Mouse (Mus musculus) liver, embryonic 16.5 days (tissue): ENCODE measurements around the gene Hip1r. TPM values are rescaled to one million over a fixed set of nuclear protein-coding genes. Genes with fewer than 3 reads are reported as not detected.

Experiments
- ATAC-seq: fragments of 200-750 bp; cut with Nextera tagmentation; 2 replicates; pipeline ENCODE4 v1.8.0; 2017; ENCODE audit warnings: low read depth, mild to moderate bottlenecking, moderate number of reproducible peaks, moderate library complexity
- H3K27ac ChIP-seq: fragments of 300-500 bp; sonication (generic); 2 replicates; pipeline ENCODE4 v1.5.1; 2014; ENCODE audit warnings: mild to moderate bottlenecking, low read length
- H3K27me3 ChIP-seq: fragments of 300-500 bp; sonication (generic); 2 replicates; pipeline ENCODE4 v1.6.1; 2014; ENCODE audit warnings: low read depth, low read length, mixed read lengths; ENCODE audit not compliant: control insufficient read depth, insufficient read depth
- H3K36me3 ChIP-seq: fragments of 300-500 bp; sonication (generic); 2 replicates; pipeline ENCODE4 v1.6.1; 2014; ENCODE audit warnings: mild to moderate bottlenecking; ENCODE audit not compliant: control insufficient read depth, insufficient read depth
- H3K4me1 ChIP-seq: fragments of 300-500 bp; sonication (generic); 2 replicates; pipeline ENCODE4 v1.6.1; 2014; ENCODE audit warnings: low read depth, low read length, mixed read lengths; ENCODE audit not compliant: control insufficient read depth
- H3K4me2 ChIP-seq: fragments of 300-500 bp; sonication (generic); 2 replicates; pipeline ENCODE4 v1.6.1; 2014; ENCODE audit warnings: low read depth, low read length, mixed read lengths
- H3K4me3 ChIP-seq: fragments of 300-500 bp; sonication (generic); 2 replicates; pipeline ENCODE4 v1.5.1; 2014; ENCODE audit warnings: low read depth, mild to moderate bottlenecking, low read length
- H3K9ac ChIP-seq: fragments of 300-500 bp; sonication (generic); 2 replicates; pipeline ENCODE4 v1.6.1; 2014; ENCODE audit warnings: low read depth, low read length
- H3K9me3 ChIP-seq: fragments of 300-500 bp; sonication (generic); replicated peaks from 2 replicates; pipeline ENCODE4 v1.6.1; 2016; ENCODE audit warnings: low read length; ENCODE audit not compliant: control insufficient read depth
- WGBS: fragments of 180-500 bp; shearing (Covaris S2); extraction: QIAGEN DNeasy Blood & Tissue Kit; methylation state at CpG from one replicate; pipeline ENCODE4 v1.1.7; 2014; ENCODE audit not compliant: insufficient replicate concordance; 5-methylcytosine and 5-hydroxymethylcytosine counted together
- polyA plus RNA-seq: library from polyadenylated mRNA; unstranded; fragments of >200 nt; fragmentation: Nextera tagmentation; extraction: Ambion mirVana; gene quantifications from 2 replicates; pipeline ENCODE4 v1.2.1, GENCODE M21; 2015

The Hip1r gene
- polyA plus RNA-seq, 1 experiment from 2014 or later: 16.3 TPM

DNA sequence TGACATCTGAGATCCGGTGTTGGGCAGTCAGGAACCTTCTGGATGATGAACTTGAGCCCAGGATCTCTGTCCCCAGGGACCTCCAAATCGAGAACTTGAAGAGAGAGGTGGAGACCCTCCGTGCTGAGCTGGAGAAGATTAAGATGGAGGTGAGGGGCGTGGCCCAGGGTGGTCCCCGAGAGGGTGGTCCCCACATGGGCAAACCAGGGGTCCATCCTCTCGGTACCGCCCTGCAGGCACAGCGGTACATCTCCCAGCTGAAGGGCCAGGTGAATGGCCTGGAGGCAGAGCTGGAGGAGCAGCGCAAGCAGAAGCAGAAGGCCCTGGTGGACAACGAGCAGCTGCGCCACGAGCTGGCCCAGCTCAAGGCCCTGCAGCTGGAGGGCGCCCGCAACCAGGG is 23.3 kb downstream of the Hip1r start:
- no peak for ATAC-seq
- Histone ChIP-seq H3K27ac (no peak overlapping the region), H3K9me3 (no peaks in the 10 kb centered on the region), H3K4me2 (no peak overlapping the region), H3K4me1 (peaks cover 10% of the 10 kb centered on the region; the same call in 1 of the 2 replicates), H3K4me3 (no peak overlapping the region), H3K36me3 (peaks cover 14% of the 10 kb centered on the region), H3K9ac (no peak overlapping the region), H3K27me3 (no peaks in the 10 kb centered on the region)
- 80% methylated on average over 14 of the region's 14 CpGs for WGBS

DNA sequence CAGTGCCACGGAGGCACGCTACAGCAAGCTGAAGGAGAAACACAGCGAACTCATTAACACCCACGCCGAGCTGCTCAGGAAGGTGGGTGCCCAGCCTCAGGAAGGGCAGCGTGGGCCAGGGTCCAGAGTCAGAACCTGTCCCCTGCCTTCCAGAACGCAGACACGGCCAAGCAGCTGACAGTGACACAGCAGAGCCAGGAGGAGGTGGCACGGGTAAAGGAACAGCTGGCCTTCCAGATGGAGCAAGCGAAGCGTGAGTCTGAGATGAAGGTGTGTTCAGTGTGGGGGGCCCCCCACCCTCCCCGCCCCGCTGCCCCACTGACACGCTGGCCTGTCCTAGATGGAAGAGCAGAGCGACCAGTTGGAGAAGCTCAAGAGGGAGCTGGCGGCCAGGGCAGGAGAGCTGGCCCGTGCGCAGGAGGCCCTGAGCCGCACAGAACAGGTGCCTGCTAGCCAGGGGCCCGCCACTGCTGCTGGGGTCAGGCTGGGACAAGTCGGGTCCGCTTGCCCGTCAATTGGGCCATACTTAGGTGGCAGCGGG is 23.9 kb downstream of the Hip1r start:
- no peak overlapping the region for H3K4me2 ChIP-seq
- 83% methylated on average over 24 of the region's 24 CpGs for WGBS
- ATAC-seq: no peak
- H3K9ac ChIP-seq: no peak overlapping the region
- H3K27me3 ChIP-seq: no peaks in the 10 kb centered on the region
- H3K4me3 ChIP-seq: no peak overlapping the region
- no peaks in the 10 kb centered on the region for H3K9me3 ChIP-seq
- H3K27ac ChIP-seq: no peak overlapping the region
- peaks cover 10% of the 10 kb centered on the region; the same call in 1 of the 2 replicates for H3K4me1 ChIP-seq
- peaks cover 14% of the 10 kb centered on the region for H3K36me3 ChIP-seq

DNA sequence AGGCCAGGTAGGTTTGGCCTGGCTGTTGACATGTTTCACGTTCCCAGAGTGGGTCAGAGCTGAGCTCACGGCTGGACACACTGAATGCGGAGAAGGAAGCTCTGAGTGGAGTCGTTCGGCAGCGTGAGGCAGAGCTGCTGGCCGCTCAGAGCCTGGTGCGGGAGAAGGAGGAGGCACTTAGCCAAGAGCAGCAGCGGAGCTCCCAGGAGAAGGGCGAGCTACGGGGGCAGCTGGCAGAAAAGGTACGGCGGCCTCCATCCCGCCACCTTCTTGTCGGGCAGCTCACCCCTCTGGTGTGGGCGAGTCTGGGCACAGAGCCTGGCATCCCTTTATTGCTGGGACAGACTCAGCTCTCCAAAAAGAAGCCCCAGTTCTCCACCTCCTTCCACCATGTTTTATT is 24.4 kb downstream of the Hip1r start:
- WGBS: 84% methylated on average over 16 of the region's 16 CpGs

DNA sequence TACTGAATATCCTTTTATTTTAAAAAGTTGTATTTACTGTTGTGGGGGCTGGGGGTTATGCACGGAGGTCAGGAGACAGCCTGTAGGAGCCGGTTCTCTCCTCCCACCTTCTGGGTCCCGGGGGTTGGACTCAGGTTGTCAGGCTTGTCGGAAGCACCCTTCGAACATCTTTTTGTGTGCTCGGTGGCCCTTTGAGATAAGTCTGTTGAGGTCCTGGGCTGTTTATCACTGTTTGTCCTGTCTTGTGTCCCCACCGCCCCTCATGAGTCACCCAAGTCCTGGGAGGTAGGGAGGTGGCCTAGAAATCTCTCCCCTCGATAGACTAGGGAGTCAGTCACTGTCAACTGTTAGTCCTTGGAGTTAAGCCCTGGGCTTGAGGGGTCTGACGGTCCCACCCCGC is 24.9 kb downstream of the Hip1r start:
- no peak for ATAC-seq
- 30% methylated on average over 10 of the region's 10 CpGs for WGBS
- no peaks in the 10 kb centered on the region for H3K9me3 ChIP-seq
- no peak overlapping the region for H3K27ac ChIP-seq
- peaks cover 14% of the 10 kb centered on the region for H3K36me3 ChIP-seq
- H3K4me2 ChIP-seq: no peak overlapping the region
- H3K27me3 ChIP-seq: no peaks in the 10 kb centered on the region
- H3K9ac ChIP-seq: no peak overlapping the region
- H3K4me1 ChIP-seq: peaks cover 10% of the 10 kb centered on the region
- no peak overlapping the region for H3K4me3 ChIP-seq

More for the DNA sequence above, 24.4 kb downstream of the Hip1r start:
- no peak overlapping the region for H3K4me3 ChIP-seq
- H3K9ac ChIP-seq: no peak overlapping the region
- peaks cover 14% of the 10 kb centered on the region for H3K36me3 ChIP-seq
- no peaks in the 10 kb centered on the region for H3K9me3 ChIP-seq
- no peaks in the 10 kb centered on the region for H3K27me3 ChIP-seq
- H3K4me2 ChIP-seq: no peak overlapping the region
- no peak overlapping the region for H3K27ac ChIP-seq
- peaks cover 10% of the 10 kb centered on the region; the same call in 1 of the 2 replicates for H3K4me1 ChIP-seq
- no peak for ATAC-seq

DNA sequence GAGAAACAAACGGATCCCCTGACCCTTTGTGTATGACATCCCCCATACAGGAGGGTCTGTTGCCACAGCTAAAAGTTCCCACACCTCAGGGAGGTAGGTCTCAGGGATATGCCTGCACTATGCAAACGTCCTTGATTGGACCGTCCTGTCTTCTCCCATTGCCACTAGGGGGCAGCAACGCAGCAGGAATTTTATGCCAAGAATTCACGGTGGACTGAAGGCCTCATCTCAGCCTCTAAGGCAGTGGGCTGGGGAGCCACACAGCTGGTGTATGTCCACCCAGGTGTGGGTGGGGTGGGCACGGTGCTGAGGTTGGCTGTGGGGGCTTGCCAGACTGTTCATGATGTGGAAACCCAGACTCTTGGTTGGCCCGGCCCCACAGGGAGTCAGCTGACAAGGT is 27.4 kb downstream of the Hip1r start:
- no peak overlapping the region for H3K27ac ChIP-seq
- H3K4me3 ChIP-seq: no peak overlapping the region
- 5% methylated on average over 7 of the region's 7 CpGs for WGBS
- H3K9ac ChIP-seq: no peak overlapping the region
- peaks cover 23% of the 10 kb centered on the region for H3K36me3 ChIP-seq
- H3K4me1 ChIP-seq: peaks cover 10% of the 10 kb centered on the region
- no peaks in the 10 kb centered on the region for H3K27me3 ChIP-seq
- H3K4me2 ChIP-seq: no peak overlapping the region
- H3K9me3 ChIP-seq: no peaks in the 10 kb centered on the region
- ATAC-seq: peak; percentile 35

DNA sequence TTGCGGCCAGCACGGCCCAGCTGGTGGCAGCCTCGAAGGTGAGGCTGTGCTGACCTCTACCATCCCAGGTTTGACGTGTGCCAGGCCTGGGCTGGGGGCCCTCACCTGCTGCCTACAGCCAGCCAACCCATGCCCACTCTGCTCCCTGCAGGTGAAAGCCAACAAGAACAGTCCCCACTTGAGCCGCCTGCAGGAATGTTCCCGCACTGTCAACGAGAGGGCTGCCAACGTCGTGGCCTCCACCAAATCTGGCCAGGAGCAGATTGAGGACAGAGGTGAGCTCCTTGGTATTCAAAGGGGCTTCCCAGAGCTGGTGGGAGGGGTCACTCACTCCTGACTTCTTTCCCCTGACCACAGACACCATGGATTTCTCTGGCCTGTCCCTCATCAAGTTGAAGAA is 27.8 kb downstream of the Hip1r start:
- no peak overlapping the region for H3K27ac ChIP-seq
- H3K36me3 ChIP-seq: peaks cover 28% of the 10 kb centered on the region
- H3K4me3 ChIP-seq: no peak overlapping the region
- 53% methylated on average over 9 of the region's 9 CpGs for WGBS
- ATAC-seq: no peak
- H3K9me3 ChIP-seq: no peaks in the 10 kb centered on the region
- peaks cover 10% of the 10 kb centered on the region for H3K4me1 ChIP-seq
- no peak overlapping the region for H3K9ac ChIP-seq
- no peaks in the 10 kb centered on the region for H3K27me3 ChIP-seq
- H3K4me2 ChIP-seq: no peak overlapping the region

DNA sequence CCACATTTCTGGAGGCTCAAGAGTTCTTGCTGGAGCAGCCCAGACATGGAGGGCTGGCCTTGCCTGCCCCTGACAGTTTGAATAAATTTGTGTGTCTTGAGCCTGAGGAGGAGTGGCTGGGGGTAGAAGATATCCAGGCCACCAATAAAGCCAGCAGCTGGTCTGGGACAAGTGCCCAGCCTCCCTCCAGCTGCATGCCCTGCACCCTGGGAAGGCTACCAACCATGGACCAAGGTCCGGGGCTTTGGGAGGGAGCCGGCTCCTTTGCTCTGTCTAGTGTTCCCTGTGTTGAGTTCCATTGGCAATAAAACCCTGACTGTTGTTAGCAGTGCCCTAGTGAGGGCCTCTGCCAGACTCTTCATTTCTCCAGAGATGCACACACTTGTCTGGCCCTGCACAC is 29.4 kb downstream of the Hip1r start:
- Histone ChIP-seq H3K36me3 (peaks cover 34% of the 10 kb centered on the region), H3K9me3 (no peaks in the 10 kb centered on the region), H3K9ac (no peak overlapping the region)

DNA sequence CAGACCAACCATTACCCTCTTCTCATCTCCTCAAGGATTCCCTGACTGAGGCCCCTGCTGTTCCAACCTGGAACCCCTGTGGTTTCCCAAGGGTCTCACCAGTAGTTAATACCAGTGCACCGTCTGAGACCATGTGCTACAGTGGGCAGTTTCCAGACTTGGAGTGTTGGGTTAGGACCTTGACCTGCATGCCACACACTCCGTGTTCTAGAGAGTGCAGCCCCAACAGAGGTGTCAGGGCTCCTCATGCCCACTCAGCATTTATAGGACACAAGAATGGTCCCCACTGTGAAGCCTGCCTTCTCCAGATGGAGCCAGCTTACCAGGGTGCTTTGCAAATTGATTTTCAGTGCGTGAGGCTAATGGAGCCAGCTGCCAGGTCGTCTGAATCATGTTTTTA is 29.9 kb downstream of the Hip1r start:
- Histone ChIP-seq H3K4me1 (peaks cover 8% of the 10 kb centered on the region), H3K4me2 (no peak overlapping the region), H3K4me3 (no peak overlapping the region), H3K27ac (no peak overlapping the region; the same call in 1 of the 2 replicates), H3K27me3 (no peaks in the 10 kb centered on the region), H3K9ac (no peak overlapping the region), H3K9me3 (no peaks in the 10 kb centered on the region), H3K36me3 (peaks cover 39% of the 10 kb centered on the region)
- 62% methylated on average over 4 of the region's 4 CpGs for WGBS
- ATAC-seq: no peak

More for the DNA sequence above, 29.4 kb downstream of the Hip1r start:
- no peak for ATAC-seq
- WGBS: 70% methylated on average over 2 of the region's 2 CpGs
- no peak overlapping the region for H3K4me2 ChIP-seq
- H3K27me3 ChIP-seq: no peaks in the 10 kb centered on the region
- H3K27ac ChIP-seq: no peak overlapping the region; the same call in 1 of the 2 replicates
- H3K4me1 ChIP-seq: peaks cover 10% of the 10 kb centered on the region
- no peak overlapping the region for H3K4me3 ChIP-seq

DNA sequence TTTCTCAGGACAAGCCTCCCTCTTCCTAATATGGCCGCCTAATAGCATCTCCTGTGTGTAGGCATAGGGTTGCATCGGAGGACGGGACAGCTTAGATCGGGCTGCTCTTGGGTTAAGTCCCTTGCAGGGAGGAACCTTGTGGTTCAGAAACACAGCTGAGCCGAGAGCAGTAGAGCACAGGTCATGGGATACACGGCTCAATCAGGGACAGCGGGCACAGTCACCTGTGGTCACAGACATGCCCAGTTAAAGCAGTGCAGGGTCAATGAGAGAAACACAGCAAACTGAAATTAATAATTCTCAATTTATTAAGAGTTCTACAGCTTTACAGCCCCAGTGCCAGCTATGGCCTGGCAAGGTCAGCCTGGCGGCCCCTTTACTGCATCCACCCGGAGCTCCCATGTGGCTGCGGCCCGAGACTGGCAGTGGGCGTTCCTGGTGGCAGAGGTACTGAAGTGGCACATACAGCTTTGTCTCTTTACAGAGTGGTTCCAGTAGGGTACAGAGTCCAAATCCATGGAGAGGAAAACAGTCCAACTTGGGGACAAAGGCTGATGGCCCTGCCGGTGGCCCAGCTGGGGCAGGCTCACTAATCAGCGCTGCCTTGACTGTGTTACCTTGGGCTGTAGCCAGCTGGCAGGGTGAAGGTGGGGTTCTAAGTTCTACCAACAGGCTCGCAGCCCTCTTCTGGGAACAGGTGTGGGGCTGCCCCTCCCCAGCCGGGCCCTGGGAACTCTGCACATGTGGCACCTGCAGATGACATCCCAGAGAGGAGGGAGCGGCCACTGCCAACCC is 31.1 kb downstream of the Hip1r start:
- Histone ChIP-seq H3K4me3 (no peak overlapping the region), H3K4me1 (peaks cover 5% of the 10 kb centered on the region), H3K9me3 (no peaks in the 10 kb centered on the region), H3K4me2 (no peak overlapping the region), H3K27ac (peak overlapping the region; percentile 65), H3K9ac (no peak overlapping the region), H3K27me3 (no peaks in the 10 kb centered on the region), H3K36me3 (peaks cover 47% of the 10 kb centered on the region)
- ATAC-seq: peak; percentile 78
- WGBS: 78% methylated on average over 17 of the region's 17 CpGs
